Mouse (Mus musculus) lung, postnatal 0 days (tissue): Measurements from ENCODE around the gene Rem2. TPM values are rescaled to one million over a fixed set of nuclear protein-coding genes. Genes with fewer than 3 reads are reported as not detected.

Source experiments
- ATAC-seq: fragments of 200-750 bp; cut with Nextera tagmentation; 2 replicates; pipeline ENCODE4 v1.8.0; 2017; ENCODE audit warnings: moderate library complexity
- DNase-seq: peaks from one replicate; pipeline ENCODE4 v3.0.0-alpha.2; 2016; ENCODE audit warnings: low spot score
- H3K27ac ChIP-seq: fragments of 300-500 bp; sonication (generic); 2 replicates; pipeline ENCODE4 v1.5.1; 2014; ENCODE audit warnings: antibody characterized with exemption, mild to moderate bottlenecking, low read length, mixed read lengths
- H3K27me3 ChIP-seq: fragments of 300-500 bp; sonication (generic); replicated peaks from 2 replicates; pipeline ENCODE4 v1.6.1; 2014; ENCODE audit warnings: low read length, mixed read lengths; ENCODE audit not compliant: insufficient read depth
- H3K36me3 ChIP-seq: fragments of 300-500 bp; sonication (generic); 2 replicates; pipeline ENCODE4 v1.6.1; 2014; ENCODE audit warnings: low read length, mixed read lengths; ENCODE audit not compliant: insufficient read depth
- H3K4me1 ChIP-seq: fragments of 300-500 bp; sonication (generic); 2 replicates; pipeline ENCODE4 v1.6.1; 2014; ENCODE audit warnings: antibody characterized with exemption, low read depth, low read length, mixed read lengths; ENCODE audit not compliant: insufficient read depth
- H3K4me2 ChIP-seq: fragments of 300-500 bp; sonication (generic); replicated peaks from 2 replicates; pipeline ENCODE4 v1.6.1; 2014; ENCODE audit warnings: low read depth, mild to moderate bottlenecking, low read length, moderate library complexity, mixed read lengths
- H3K4me3 ChIP-seq: fragments of 300-500 bp; sonication (generic); 2 replicates; pipeline ENCODE4 v1.5.1; 2014; ENCODE audit warnings: low read depth, low read length
- H3K9ac ChIP-seq: fragments of 300-500 bp; sonication (generic); replicated peaks from 2 replicates; pipeline ENCODE4 v1.6.1; 2014; ENCODE audit warnings: low read depth, mild to moderate bottlenecking
- H3K9me3 ChIP-seq: fragments of 300-500 bp; sonication (generic); 2 replicates; pipeline ENCODE4 v1.6.1; 2016; ENCODE audit warnings: low read length, mixed read lengths
- CTCF ChIP-seq: IDR thresholded peaks from 2 replicates; pipeline ENCODE4 v1.5.1; 2016; ENCODE audit warnings: antibody characterized with exemption, mild to moderate bottlenecking
- EP300 ChIP-seq: IDR thresholded peaks from 2 replicates; pipeline ENCODE4 v1.6.1; 2016; ENCODE audit warnings: antibody characterized with exemption, mild to moderate bottlenecking, control low read depth
- WGBS: fragments of 180-500 bp; shearing (Covaris S2); extraction: QIAGEN DNeasy Blood & Tissue Kit; methylation state at CpG from one replicate; pipeline ENCODE4 v1.1.7; 2014; 5-methylcytosine and 5-hydroxymethylcytosine counted together
- polyA plus RNA-seq: library from polyadenylated mRNA; unstranded; fragments of >200 nt; fragmentation: Nextera tagmentation; extraction: Ambion mirVana; gene quantifications from 2 replicates; pipeline ENCODE4 v1.2.1, GENCODE M21; 2015

The Rem2 gene
- polyA plus RNA-seq, 1 experiment from 2014 or later: 16.0 TPM

- Histone ChIP-seq H3K4me3 (no peak overlapping the region), H3K27me3 (no peaks in the 10 kb centered on the region), H3K9me3 (no peaks in the 10 kb centered on the region), H3K9ac (no peak overlapping the region), H3K4me1 (no peaks in the 10 kb centered on the region), H3K4me2 (no peak overlapping the region), H3K27ac (no peak overlapping the region), H3K36me3 (no peaks in the 10 kb centered on the region)
- ATAC-seq (peak; percentile 78), DNase-seq (peak; percentile 81)
- WGBS: 4% methylated on average over 3 of the region's 3 CpGs
- no peak for TF ChIP-seq EP300
- TF ChIP-seq CTCF: peak; percentile 96
Observed at GRCm38 (mm10) chr14:54494234-54494633, 18.3 kb downstream of the Rem2 start.

- no peak for TF ChIP-seq EP300
- TF ChIP-seq CTCF: no peak
- no peaks in the 10 kb centered on the region for H3K27me3 ChIP-seq
- H3K4me1 ChIP-seq: no peaks in the 10 kb centered on the region
- H3K27ac ChIP-seq: no peak overlapping the region
- 83% methylated on average over 14 of the region's 14 CpGs for WGBS
- no peak overlapping the region for H3K4me2 ChIP-seq
- no peaks in the 10 kb centered on the region for H3K36me3 ChIP-seq
- no peak overlapping the region for H3K9ac ChIP-seq
- no peaks in the 10 kb centered on the region for H3K9me3 ChIP-seq
- H3K4me3 ChIP-seq: no peak overlapping the region
- DNase-seq (no peak), ATAC-seq (no peak)
Observed at GRCm38 (mm10) chr14:54496706-54497105, 20.8 kb downstream of the Rem2 start.

GRCm38 (mm10) chr14:54499330-54499729 is 23.4 kb downstream of the Rem2 start:
- Histone ChIP-seq H3K4me3 (no peak overlapping the region), H3K27me3 (no peaks in the 10 kb centered on the region), H3K36me3 (no peaks in the 10 kb centered on the region), H3K9ac (no peak overlapping the region), H3K4me1 (no peaks in the 10 kb centered on the region), H3K9me3 (no peaks in the 10 kb centered on the region), H3K27ac (no peak overlapping the region), H3K4me2 (no peak overlapping the region)
- TF ChIP-seq CTCF (no peak), EP300 (no peak)
- no peak for ATAC-seq
- no peak for DNase-seq
- 59% methylated on average over 2 of the region's 2 CpGs for WGBS

GRCm38 (mm10) chr14:54501365-54501764 is 25.5 kb downstream of the Rem2 start:
- Histone ChIP-seq H3K27me3 (no peaks in the 10 kb centered on the region), H3K4me3 (no peak overlapping the region), H3K4me1 (no peaks in the 10 kb centered on the region), H3K4me2 (no peak overlapping the region), H3K27ac (no peak overlapping the region), H3K9ac (no peak overlapping the region), H3K9me3 (no peaks in the 10 kb centered on the region), H3K36me3 (peaks cover under 1% of the 10 kb centered on the region; the same call in 1 of the 2 replicates)
- no peak for DNase-seq
- no peak for TF ChIP-seq CTCF
- no peak for TF ChIP-seq EP300
- ATAC-seq: no peak
- 58% methylated on average over 2 of the region's 2 CpGs for WGBS

GRCm38 (mm10) chr14:54503092-54503491 is 27.2 kb downstream of the Rem2 start:
- WGBS: 77% methylated on average over 2 of the region's 2 CpGs
- no peak for ATAC-seq
- no peaks in the 10 kb centered on the region for H3K9me3 ChIP-seq
- no peak overlapping the region for H3K27ac ChIP-seq
- H3K4me1 ChIP-seq: no peaks in the 10 kb centered on the region
- H3K36me3 ChIP-seq: peaks cover 11% of the 10 kb centered on the region; the same call in 1 of the 2 replicates
- H3K9ac ChIP-seq: no peak overlapping the region
- no peak for DNase-seq
- no peak overlapping the region for H3K4me2 ChIP-seq
- TF ChIP-seq CTCF (no peak), EP300 (no peak)
- H3K4me3 ChIP-seq: no peak overlapping the region
- H3K27me3 ChIP-seq: no peaks in the 10 kb centered on the region

- no peak overlapping the region for H3K4me2 ChIP-seq
- no peak overlapping the region for H3K9ac ChIP-seq
- H3K4me1 ChIP-seq: no peaks in the 10 kb centered on the region
- 91% methylated on average over 9 of the region's 9 CpGs for WGBS
- ATAC-seq: no peak
- peaks cover 53% of the 10 kb centered on the region for H3K36me3 ChIP-seq
- H3K4me3 ChIP-seq: no peak overlapping the region
- TF ChIP-seq EP300 (no peak), CTCF (no peak)
- DNase-seq: no peak
- no peaks in the 10 kb centered on the region for H3K9me3 ChIP-seq
- H3K27ac ChIP-seq: no peak overlapping the region
- no peaks in the 10 kb centered on the region for H3K27me3 ChIP-seq
Observed at GRCm38 (mm10) chr14:54509774-54510173, 33.9 kb downstream of the Rem2 start.

- ATAC-seq (no peak), DNase-seq (peak; percentile 20)
- H3K36me3 ChIP-seq: peaks cover 20% of the 10 kb centered on the region
- peak overlapping the region; percentile 68 for H3K4me3 ChIP-seq
- 6% methylated on average over 17 of the region's 17 CpGs for WGBS
- H3K9me3 ChIP-seq: no peaks in the 10 kb centered on the region
- no peaks in the 10 kb centered on the region for H3K27me3 ChIP-seq
- peaks cover 8% of the 10 kb centered on the region; the same call in 1 of the 2 replicates for H3K4me1 ChIP-seq
- H3K9ac ChIP-seq: peak overlapping the region; percentile 69
- peak overlapping the region; percentile 80 for H3K27ac ChIP-seq
- peak overlapping the region; percentile 70 for H3K4me2 ChIP-seq
- 0 out of 2 replicates have a peak, but pooled peaks have one; percentile 1 for TF ChIP-seq CTCF
- peak; percentile 12; the same call in 1 of the 2 replicates for TF ChIP-seq EP300
Observed at GRCm38 (mm10) chr14:54516710-54517310, 40.9 kb downstream of the Rem2 start.
